Mouse (Mus musculus): ENCODE data around the gene Ccdc12.

The Ccdc12 gene

DNA sequence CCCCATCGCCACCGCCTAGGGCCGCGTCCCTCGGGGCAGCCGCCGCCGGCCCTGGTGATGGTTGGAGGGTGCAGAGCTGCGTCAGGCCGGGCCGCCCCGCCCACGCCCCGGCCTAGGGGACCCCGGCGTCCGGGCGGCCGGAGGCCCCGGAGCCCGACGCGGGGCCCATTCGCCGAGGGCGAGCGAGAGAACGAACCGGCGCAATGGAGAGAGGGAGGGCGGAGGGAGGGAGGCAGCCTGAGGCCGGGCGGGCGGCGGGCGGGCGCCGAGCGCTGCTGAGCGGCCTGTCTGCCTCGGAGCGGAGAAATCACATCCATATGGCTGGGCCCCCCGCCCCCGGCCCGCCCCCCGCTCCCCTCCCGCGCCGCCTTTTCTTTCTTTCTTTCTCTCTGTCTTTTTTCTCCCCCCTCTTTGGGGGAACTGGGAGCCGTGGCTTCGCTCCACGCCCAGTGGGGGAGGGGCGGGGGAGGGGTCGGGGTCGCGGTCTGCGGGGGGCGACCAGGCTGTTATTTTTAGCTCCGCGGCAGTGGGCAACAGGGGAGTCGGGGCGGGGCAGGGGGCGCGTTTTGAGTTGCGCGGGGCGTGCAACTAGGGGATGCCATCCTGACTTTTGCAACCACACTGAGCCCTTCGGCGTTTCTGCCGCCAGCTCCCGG, 86.1 kb downstream of the Ccdc12 start:
- no peak for DNase-seq (ENCODE audit: low read depth, low spot score)

DNA sequence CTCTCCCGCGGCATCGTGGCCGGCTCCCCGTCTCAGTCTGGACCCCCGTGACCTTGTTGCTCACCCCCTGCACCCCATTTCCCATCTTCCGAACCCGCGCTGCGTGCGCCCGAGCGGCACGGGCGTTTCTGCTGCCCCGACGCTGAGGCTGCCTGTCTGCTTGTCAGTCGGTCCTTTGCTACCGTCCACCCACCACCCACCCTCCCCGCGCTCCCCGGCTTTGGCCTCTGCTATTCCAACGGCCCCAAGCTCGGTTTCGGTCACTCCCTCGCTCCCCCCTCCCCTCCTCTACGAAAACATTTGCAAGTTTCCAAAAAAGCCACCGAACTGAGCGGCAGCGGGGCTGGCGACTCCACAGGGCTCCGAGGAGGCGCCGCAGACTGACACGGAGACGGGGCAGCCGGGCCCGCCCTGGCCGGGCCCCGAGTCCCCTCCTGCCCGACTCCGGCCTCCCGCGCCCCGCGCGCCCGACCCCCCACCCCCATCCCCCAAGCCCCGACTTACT, 86.7 kb downstream of the Ccdc12 start:
- no peak for DNase-seq (ENCODE audit: low read depth, low spot score)

DNA sequence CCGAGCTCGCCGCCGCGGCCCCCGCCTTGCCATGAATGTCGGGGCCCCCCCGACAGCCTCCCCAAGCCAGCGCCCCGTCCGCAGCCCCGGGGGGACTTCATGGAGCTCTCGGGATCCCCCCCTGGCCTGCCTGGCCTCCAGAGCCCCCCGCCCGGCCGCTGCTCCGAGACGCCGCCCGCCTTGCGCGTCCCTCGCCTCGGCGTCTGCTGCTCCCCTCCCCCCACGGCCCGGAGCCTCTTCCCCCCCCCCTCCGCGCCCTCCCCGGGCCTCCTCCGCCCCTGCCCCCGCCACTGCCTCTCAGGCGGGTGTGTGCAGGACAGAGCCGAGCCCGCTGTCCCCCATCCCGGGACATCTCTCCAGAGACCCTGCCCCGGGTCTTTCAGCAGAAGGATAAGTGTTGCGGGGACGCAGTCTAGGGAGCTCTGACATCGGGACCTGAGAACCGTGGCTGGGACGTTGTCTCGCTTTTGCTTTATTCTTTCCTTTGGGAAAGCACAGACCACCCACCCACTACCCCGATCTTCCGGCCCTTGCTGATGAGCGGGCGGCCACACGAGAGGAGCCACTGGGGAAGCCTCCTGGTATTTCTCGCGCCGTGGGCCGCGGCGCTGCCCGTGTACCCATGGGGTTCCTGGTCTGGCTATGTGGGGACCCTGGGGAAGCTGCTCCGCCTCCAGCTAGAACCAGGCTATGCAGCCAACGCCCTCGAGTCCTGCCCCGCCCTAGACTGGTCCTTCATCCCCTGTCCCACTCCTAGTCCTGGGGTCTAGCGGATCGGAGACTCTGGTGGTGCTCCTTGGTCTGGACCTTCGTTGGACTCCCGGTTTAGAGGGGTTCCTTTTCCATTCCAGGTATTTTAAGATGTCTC, 87.4 kb downstream of the Ccdc12 start:
- no peak for DNase-seq (ENCODE audit: low read depth, low spot score)

DNA sequence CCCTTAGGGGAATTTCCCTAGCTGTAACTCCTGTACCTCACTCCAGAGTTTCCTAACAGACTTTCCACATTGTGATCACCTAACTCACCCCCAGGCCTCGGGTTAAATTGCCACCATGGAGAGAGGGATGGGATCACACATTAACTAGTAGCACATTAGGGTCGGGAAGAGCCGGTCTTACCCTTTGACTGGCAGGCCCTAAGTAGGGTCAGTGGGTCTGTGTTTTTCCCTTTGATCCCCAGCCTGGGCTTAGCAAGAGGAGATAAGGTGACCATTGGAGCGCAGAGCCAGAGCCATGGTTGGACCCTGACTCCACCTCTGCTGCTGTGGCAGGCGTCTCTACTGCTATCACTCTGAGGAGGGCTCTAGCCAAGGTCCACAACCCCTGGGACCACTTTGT, 89.4 kb downstream of the Ccdc12 start:
- no peak for DNase-seq (ENCODE audit: low read depth, low spot score)

DNA sequence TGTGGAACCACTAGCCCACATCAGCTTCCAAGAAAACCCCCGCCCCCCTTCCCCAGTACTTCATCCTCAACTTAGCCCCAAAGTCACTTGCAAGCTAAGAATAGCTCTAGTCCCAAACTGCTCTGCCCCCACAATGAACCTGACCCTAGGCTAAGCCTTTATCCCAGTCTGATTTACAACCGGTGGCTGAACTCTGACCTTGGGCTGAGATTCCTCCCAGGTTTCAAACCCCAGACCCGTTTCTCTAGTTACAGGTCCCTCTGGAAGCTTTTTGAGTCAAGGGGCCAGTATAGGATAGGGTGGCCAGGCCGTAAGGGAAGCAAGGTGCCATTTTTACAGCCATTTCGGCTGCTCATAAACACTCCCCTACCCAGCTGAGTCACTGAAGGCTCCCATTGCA, 89.9 kb downstream of the Ccdc12 start:
- DNase-seq (ENCODE audit: low read depth, low spot score): no peak

DNA sequence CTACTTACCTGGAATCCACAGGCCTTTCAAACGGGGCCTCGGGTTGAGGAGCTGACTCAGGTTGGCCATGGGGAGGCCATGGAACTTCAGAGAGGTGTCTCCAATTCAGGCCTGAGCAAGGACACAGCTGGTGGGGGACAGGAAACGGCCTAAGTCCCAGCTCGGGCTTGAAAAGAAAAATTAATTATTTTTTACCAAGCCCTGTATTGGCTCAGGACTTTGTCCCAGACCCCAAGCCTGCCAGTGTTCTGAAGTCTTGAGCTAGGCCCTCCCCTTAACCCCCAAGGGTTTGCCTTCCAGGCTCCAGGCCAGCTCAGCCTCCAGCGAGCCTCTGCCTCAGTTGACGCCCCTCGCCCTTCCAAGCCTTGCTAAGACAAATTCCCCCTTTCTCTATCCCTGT, 90.7 kb downstream of the Ccdc12 start, which contains the start of gene Pth1r:
Gene Pth1r, minus strand, starts transcription at position 185 of the 400 bp plus-strand sequence.
- DNase-seq (ENCODE audit: low read depth, low spot score): no peak

DNA sequence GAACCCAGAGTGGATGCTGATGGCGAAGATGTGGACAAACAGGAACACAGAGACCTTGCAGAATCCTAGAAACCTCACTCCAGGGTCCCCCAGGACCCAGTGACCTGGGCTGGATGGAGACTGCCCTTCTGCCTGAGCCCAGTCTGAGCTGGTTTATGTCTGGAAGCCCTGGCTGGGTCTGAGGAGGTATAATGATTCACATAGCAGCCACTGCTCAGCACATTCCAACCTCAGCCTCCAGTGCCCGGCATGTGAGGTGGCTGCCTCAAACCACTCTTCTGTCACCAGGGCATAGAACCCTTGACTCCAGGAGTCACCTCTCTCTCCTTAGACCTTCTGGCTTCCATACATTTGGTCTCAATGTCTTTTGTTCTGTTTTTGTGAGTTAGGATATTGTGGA, 92.1 kb downstream of the Ccdc12 start:
- no peak for DNase-seq (ENCODE audit: low read depth, low spot score)

DNA sequence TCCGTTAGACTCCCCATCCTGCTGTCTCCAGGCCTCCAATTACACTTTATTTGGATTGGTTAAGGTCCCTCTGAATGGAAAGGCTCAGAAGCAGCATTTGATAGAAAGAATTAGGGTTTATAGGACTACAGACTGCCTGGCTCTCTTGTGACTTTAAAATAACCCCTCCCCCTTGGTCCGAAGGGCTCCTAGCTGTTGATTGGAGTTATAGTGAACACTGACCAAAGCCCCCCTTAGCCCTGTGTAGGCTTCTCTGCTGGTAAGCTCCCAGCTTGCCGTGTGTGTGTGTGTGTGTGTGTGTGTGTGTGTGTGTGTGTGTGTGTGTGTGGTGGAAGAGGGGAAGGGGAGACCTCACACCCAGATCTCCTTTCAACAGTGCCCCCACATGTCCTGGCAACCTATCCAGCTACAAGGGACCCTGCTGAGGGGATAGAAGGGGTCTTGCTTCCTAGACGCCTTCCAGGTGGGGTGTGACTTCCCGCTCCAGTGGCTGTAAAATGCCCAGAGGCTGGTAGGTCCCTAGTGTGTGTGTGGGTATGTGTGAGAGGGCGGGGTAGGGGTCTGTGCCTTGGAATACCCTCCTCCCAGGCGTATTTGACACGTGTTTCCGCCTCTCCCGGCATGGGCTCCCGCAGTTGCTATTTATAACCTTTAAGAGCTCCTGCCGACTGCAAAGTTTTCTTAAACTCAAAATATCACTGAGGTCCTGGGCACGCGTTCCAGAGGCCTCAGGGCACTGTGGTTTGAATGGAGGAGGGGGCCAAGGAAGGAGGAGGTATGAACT, 94.3 kb downstream of the Ccdc12 start:
- DNase-seq (ENCODE audit: low read depth, low spot score): no peak

DNA sequence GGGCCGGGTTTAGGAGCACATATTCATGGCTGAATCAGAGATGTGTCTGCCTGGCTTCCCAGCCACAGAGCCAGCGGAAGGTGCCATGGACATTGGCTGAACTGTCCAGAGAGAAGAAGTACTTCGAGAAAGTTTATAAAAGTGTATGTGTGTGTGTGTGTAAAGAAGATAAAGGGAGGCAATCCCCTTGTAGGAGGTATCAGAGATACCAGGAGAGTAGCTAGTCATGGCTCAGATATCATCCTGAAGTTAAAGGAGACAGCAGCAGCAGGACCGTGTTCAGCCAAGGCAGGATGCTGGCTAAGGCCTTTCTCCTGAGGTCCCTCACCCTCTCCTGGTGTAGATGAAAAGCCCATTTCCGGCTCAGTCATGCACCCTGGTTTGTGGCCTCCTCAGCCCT, 95.1 kb downstream of the Ccdc12 start:
- no peak for DNase-seq (ENCODE audit: low read depth, low spot score)

DNA sequence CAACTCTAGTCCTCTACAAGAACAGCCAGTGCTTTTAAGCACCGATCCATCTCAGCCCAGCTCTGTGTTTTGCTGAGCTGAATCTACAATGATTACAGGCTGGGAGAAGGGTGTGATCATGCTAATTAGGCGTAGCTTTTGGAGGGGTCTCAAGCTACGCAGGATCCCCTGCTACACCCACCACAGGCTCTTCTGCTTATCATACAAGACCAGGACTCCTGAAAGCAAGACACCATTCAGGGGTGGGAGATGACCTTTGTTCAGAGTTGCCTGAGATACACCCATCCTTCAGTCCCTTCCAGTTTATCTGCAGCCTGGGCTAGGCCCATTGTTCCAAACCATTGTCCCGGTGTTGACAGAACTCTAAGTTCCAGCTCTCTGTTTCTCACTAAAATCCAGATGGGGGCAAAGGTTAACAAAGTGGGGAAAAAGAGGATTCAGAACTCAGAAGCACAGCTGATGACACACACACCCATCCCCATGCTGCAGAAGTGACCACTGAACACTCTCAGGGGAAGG, 96.7 kb downstream of the Ccdc12 start:
- no peak for DNase-seq (ENCODE audit: low read depth, low spot score)

DNA sequence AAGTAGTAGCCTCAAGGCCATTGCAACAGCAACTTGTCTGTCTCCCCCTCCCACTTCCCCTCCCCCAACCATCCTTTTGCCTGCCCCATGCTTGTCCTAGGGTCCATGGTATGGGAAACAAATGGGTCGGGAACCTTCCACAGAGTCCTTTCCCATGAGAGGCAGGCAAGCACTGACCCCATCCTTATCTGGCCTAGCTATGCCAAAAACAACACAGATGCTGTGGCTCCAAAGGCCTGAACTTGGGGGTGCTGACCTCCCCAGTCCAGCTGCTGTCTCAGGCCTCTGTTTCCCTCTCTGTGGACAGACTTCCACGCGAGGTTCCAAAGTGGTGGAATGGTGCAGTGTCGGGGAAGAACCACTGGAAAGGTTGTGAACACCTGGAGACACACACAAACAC, 97.5 kb downstream of the Ccdc12 start:
- no peak for DNase-seq (ENCODE audit: low read depth, low spot score)

DNA sequence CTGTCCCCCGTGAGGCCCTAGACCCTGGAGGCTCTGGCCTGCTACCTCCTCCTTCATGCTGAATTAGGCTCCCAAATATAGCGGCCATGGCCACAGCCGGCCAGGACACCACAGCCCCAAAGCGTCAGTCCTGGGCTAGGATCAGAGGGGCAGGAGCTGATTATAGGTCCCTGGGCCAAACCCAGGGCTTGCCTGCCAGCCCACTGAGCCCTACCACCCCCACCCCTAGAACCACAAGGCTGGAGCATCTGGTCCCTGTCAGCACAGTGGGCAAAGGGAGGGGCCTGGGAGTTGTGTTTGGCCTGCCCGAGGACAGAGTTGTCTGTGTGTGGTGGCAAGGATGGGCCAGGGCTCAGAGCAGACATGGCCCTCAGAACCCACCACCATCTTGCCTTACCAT, 101.5 kb downstream of the Ccdc12 start:
- DNase-seq (ENCODE audit: low read depth, low spot score): no peak

DNA sequence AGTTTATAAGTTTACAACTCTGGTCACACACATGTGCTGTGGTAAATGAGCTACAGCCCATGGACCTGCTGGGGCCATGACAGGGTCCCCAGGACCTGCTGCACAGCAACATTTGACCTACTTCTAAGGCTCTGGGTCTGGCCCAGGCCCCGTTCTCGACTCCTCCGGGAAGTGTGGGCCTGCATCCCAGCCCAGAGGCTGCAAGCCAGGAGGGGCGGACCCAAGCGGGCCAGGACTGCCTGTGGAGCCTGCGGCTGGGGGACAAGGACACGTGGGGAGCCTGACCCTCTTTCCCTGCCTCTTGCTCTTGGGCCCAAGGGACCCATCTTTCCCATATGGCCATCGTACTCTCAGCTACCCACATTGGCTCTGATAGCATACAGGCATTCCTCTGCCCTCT, 102.3 kb downstream of the Ccdc12 start:
- DNase-seq (ENCODE audit: low read depth, low spot score): no peak

DNA sequence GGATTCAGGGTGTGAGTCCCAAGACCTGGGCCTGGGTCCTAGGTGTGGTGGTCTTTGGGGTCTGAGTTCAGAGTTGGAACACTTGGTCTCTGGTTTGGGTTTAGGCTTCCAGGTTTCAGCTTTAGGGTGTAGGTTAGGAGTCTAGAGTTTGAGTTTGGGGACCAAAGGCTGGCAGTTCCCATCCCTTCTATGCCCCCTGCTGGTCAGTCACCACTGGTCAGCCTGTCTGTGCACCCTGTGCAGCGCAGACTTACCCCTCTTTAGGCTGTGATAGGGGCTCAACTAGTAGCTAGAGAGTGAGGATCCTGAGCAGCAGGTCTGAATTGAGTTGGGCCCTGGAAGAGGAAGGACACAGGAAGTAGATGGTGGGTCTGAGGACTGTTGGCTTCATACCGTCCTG, 103.0 kb downstream of the Ccdc12 start:
- no peak for DNase-seq (ENCODE audit: low read depth, low spot score)

DNA sequence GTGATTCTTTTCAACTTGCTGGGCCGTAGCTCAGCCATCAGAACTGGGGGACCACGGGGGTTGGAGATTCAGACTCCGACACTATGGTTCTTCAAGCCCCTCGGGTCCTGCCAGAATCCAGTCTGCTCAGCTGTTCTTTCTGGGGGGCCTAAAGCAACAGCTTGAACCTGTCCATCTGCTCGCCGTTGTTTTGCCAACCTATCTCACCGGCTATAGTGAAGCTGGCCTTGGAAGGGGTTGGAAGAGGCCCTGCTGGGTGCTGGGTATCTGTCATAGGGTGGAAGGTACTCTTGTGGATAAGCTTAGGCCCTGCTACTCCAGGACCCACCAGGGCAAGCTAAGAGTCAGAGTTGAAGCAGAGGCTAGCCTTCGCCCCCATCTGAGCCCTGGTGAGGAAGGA, 104.6 kb downstream of the Ccdc12 start:
- no peak for DNase-seq (ENCODE audit: low read depth, low spot score)
